Mouse (Mus musculus) liver, embryonic 12.5 days (tissue): ENCODE data around the gene Ppp1cc. TPM values are rescaled to one million over a fixed set of nuclear protein-coding genes. Genes with fewer than 3 reads are reported as not detected.
"Not testable (repeated sequence)": the region's sequence is repeated elsewhere in the genome, so short reads cannot be mapped to it uniquely, and the experiment has no call there.

ENCODE experiments used
- ATAC-seq: fragments of 200-750 bp; cut with Nextera tagmentation; 2 replicates; pipeline ENCODE4 v1.8.0; 2017; ENCODE audit warnings: moderate number of reproducible peaks, mild to moderate bottlenecking, moderate library complexity
- H3K27ac ChIP-seq: fragments of 300-500 bp; sonication (generic); 2 replicates; pipeline ENCODE4 v1.5.1; 2016; ENCODE audit warnings: mild to moderate bottlenecking
- H3K27me3 ChIP-seq: fragments of 300-500 bp; sonication (generic); replicated peaks from 2 replicates; pipeline ENCODE4 v1.6.1; 2016; ENCODE audit warnings: mild to moderate bottlenecking, moderate library complexity
- H3K36me3 ChIP-seq: fragments of 300-500 bp; sonication (generic); 2 replicates; pipeline ENCODE4 v1.6.1; 2016; ENCODE audit warnings: mild to moderate bottlenecking, moderate library complexity
- H3K4me1 ChIP-seq: fragments of 300-500 bp; sonication (generic); 2 replicates; pipeline ENCODE4 v1.6.1; 2016
- H3K4me2 ChIP-seq: fragments of 300-500 bp; sonication (generic); 2 replicates; pipeline ENCODE4 v1.6.1; 2016; ENCODE audit warnings: mild to moderate bottlenecking, moderate library complexity
- H3K4me3 ChIP-seq: fragments of 300-500 bp; sonication (generic); 2 replicates; pipeline ENCODE4 v1.5.1; 2016; ENCODE audit warnings: mild to moderate bottlenecking, moderate library complexity
- H3K9ac ChIP-seq: fragments of 300-500 bp; sonication (generic); 2 replicates; pipeline ENCODE4 v1.6.1; 2016; ENCODE audit warnings: mild to moderate bottlenecking, moderate library complexity
- H3K9me3 ChIP-seq: fragments of 300-500 bp; sonication (generic); replicated peaks from 2 replicates; pipeline ENCODE4 v1.6.1; 2016; ENCODE audit warnings: mild to moderate bottlenecking, moderate library complexity
- WGBS: fragments of 180-500 bp; shearing (Covaris S2); methylation state at CpG from one replicate; pipeline ENCODE4 v1.1.7; 2016; ENCODE audit not compliant: insufficient replicate concordance; 5-methylcytosine and 5-hydroxymethylcytosine counted together
- polyA plus RNA-seq: library from polyadenylated mRNA; unstranded; fragments of >200 nt; fragmentation: Nextera tagmentation; extraction: Ambion mirVana; gene quantifications from 2 replicates; pipeline ENCODE4 v1.2.1, GENCODE M21; 2016

Ppp1cc gene
- polyA plus RNA-seq, 1 experiment from 2014 or later, result 228 TPM

- Histone ChIP-seq H3K36me3 (no peaks in the 10 kb centered on the region), H3K9ac (no peak overlapping the region), H3K9me3 (no peaks in the 10 kb centered on the region), H3K4me3 (no peak overlapping the region), H3K4me1 (peaks cover 9% of the 10 kb centered on the region), H3K4me2 (no peak overlapping the region), H3K27me3 (no peaks in the 10 kb centered on the region), H3K27ac (no peak overlapping the region)
- no peak for ATAC-seq
- WGBS, result 57% methylated on average over 6 of the region's 6 CpGs
Measured at GRCm38 (mm10) chr5:122208909-122209308, 50.8 kb downstream of the Ppp1cc start.

- WGBS, result 14% methylated on average over 21 of the region's 21 CpGs
- no peak overlapping the region for H3K27ac ChIP-seq
- H3K4me2 ChIP-seq, result peak overlapping the region; percentile 55
- ATAC-seq, result peak; percentile 55; the same call in 1 of the 2 replicates
- no peaks in the 10 kb centered on the region for H3K27me3 ChIP-seq
- H3K9me3 ChIP-seq, result no peaks in the 10 kb centered on the region
- no peaks in the 10 kb centered on the region for H3K36me3 ChIP-seq
- no peak overlapping the region for H3K9ac ChIP-seq
- peak overlapping the region; percentile 22 for H3K4me3 ChIP-seq
- peaks cover 9% of the 10 kb centered on the region for H3K4me1 ChIP-seq
Measured at GRCm38 (mm10) chr5:122209591-122210368, 51.7 kb downstream of the Ppp1cc start.

- H3K27me3 ChIP-seq, result no peaks in the 10 kb centered on the region
- H3K27ac ChIP-seq, result no peak overlapping the region
- H3K9ac ChIP-seq, result no peak overlapping the region
- H3K9me3 ChIP-seq, result no peaks in the 10 kb centered on the region
- H3K36me3 ChIP-seq, result no peaks in the 10 kb centered on the region
- no peak for ATAC-seq
- 72% methylated on average over 8 of the region's 8 CpGs for WGBS
- H3K4me1 ChIP-seq, result peaks cover 9% of the 10 kb centered on the region
- H3K4me2 ChIP-seq, result no peak overlapping the region
- H3K4me3 ChIP-seq, result no peak overlapping the region
Measured at GRCm38 (mm10) chr5:122210890-122211289, 52.8 kb downstream of the Ppp1cc start.

GRCm38 (mm10) chr5:122212125-122212524 lies 54.0 kb downstream of the Ppp1cc start:
- H3K4me2 ChIP-seq, result no peak overlapping the region
- ATAC-seq, result no peak
- WGBS, result 59% methylated on average over 8 of the region's 8 CpGs
- peaks cover 9% of the 10 kb centered on the region for H3K4me1 ChIP-seq
- H3K27ac ChIP-seq, result no peak overlapping the region
- no peaks in the 10 kb centered on the region for H3K9me3 ChIP-seq
- H3K4me3 ChIP-seq, result no peak overlapping the region
- H3K9ac ChIP-seq, result no peak overlapping the region
- no peaks in the 10 kb centered on the region for H3K36me3 ChIP-seq
- no peaks in the 10 kb centered on the region for H3K27me3 ChIP-seq

- not testable (repeated sequence) for H3K9me3 ChIP-seq, H3K27me3 ChIP-seq, H3K4me1 ChIP-seq, H3K4me3 ChIP-seq, H3K9ac ChIP-seq, H3K4me2 ChIP-seq, H3K36me3 ChIP-seq, ATAC-seq, H3K27ac ChIP-seq
- WGBS, result 70% methylated on average over 1 of the region's 1 CpGs
Measured at GRCm38 (mm10) chr5:122212820-122213219, 54.7 kb downstream of the Ppp1cc start.

- no peak for ATAC-seq
- H3K4me1 ChIP-seq, result peaks cover 9% of the 10 kb centered on the region
- no peaks in the 10 kb centered on the region for H3K9me3 ChIP-seq
- H3K9ac ChIP-seq, result no peak overlapping the region
- 76% methylated on average over 6 of the region's 6 CpGs for WGBS
- no peak overlapping the region for H3K27ac ChIP-seq
- H3K4me2 ChIP-seq, result no peak overlapping the region
- H3K36me3 ChIP-seq, result no peaks in the 10 kb centered on the region
- no peaks in the 10 kb centered on the region for H3K27me3 ChIP-seq
- no peak overlapping the region for H3K4me3 ChIP-seq
Measured at GRCm38 (mm10) chr5:122213861-122214260, 55.8 kb downstream of the Ppp1cc start.

- no peaks in the 10 kb centered on the region for H3K36me3 ChIP-seq
- H3K9me3 ChIP-seq, result no peaks in the 10 kb centered on the region
- no peak overlapping the region for H3K4me2 ChIP-seq
- no peak for ATAC-seq
- no peak overlapping the region for H3K9ac ChIP-seq
- no peak overlapping the region for H3K27ac ChIP-seq
- H3K27me3 ChIP-seq, result no peaks in the 10 kb centered on the region
- H3K4me3 ChIP-seq, result no peak overlapping the region
- 72% methylated on average over 6 of the region's 6 CpGs for WGBS
- H3K4me1 ChIP-seq, result peaks cover 12% of the 10 kb centered on the region
Measured at GRCm38 (mm10) chr5:122217636-122218035, 59.6 kb downstream of the Ppp1cc start.

GRCm38 (mm10) chr5:122218109-122218905 lies 60.2 kb downstream of the Ppp1cc start:
- H3K4me3 ChIP-seq, result no peak overlapping the region
- H3K27me3 ChIP-seq, result no peaks in the 10 kb centered on the region
- peaks cover 12% of the 10 kb centered on the region for H3K4me1 ChIP-seq
- no peak overlapping the region for H3K27ac ChIP-seq
- 65% methylated on average over 12 of the region's 12 CpGs for WGBS
- no peak for ATAC-seq
- no peaks in the 10 kb centered on the region for H3K36me3 ChIP-seq
- no peaks in the 10 kb centered on the region for H3K9me3 ChIP-seq
- H3K9ac ChIP-seq, result no peak overlapping the region
- no peak overlapping the region for H3K4me2 ChIP-seq

- Histone ChIP-seq H3K4me3 (no peak overlapping the region), H3K36me3 (no peaks in the 10 kb centered on the region), H3K27me3 (no peaks in the 10 kb centered on the region), H3K4me2 (no peak overlapping the region), H3K9me3 (no peaks in the 10 kb centered on the region), H3K27ac (no peak overlapping the region), H3K9ac (no peak overlapping the region), H3K4me1 (peaks cover 12% of the 10 kb centered on the region)
- ATAC-seq, result no peak
- 34% methylated on average over 7 of the region's 7 CpGs for whole genome bisulfite sequencing
Measured at GRCm38 (mm10) chr5:122218928-122219327, 60.9 kb downstream of the Ppp1cc start.

- Histone ChIP-seq H3K36me3 (no peaks in the 10 kb centered on the region), H3K27ac (no peak overlapping the region), H3K4me2 (no peak overlapping the region), H3K9ac (no peak overlapping the region), H3K9me3 (no peaks in the 10 kb centered on the region), H3K27me3 (no peaks in the 10 kb centered on the region), H3K4me1 (peaks cover 12% of the 10 kb centered on the region), H3K4me3 (no peak overlapping the region)
- no peak for ATAC-seq
- whole genome bisulfite sequencing, result 34% methylated on average over 18 of the region's 18 CpGs
Measured at GRCm38 (mm10) chr5:122219655-122220629, 61.9 kb downstream of the Ppp1cc start.

GRCm38 (mm10) chr5:122221085-122221484 lies 63.0 kb downstream of the Ppp1cc start:
- Histone ChIP-seq H3K4me3 (no peak overlapping the region), H3K27ac (no peak overlapping the region), H3K9ac (no peak overlapping the region), H3K4me2 (no peak overlapping the region), H3K27me3 (no peaks in the 10 kb centered on the region), H3K36me3 (no peaks in the 10 kb centered on the region), H3K4me1 (peaks cover 12% of the 10 kb centered on the region), H3K9me3 (no peaks in the 10 kb centered on the region)
- WGBS, result 73% methylated on average over 4 of the region's 4 CpGs
- no peak for ATAC-seq
